Mouse (Mus musculus): ENCODE measurements around the gene Aldh9a1.

Gene Aldh9a1

DNA sequence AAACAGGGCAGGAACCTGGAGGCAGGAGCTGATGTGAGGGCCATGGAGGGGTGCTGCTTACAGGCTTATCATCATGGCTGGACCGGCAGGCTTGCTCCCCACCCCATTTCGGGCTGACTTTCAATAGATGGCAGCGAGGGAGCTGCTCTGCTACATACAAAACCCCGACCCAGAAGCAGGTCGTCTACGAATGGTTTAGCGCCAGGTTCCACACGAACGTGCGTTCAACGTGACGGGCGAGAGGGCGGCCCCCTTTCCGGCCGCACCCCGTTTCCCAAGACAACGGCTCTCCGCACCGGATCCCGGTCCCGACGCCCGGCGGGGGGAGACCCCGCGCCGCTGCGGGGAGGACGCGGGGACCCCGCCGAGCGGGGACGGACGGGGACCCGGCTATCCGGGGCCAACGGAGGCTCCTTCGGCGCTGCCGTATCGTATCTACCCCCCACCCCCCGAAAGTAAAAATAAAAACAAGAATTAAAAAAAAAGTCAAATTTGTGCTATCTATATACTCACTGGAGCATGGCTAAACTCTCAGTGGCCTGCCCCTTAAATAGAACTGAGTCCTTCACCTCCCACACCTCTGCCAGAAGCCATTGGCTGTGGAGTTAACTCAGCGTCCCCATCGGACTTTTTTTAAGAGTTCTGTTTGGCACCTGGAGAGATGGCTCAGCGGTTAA is 9.5 kb upstream of the Aldh9a1 start:
- CTCF ChIA-PET = interaction anchor here in 2 of 4 experiments (0.7 to 1.4 kb wide), 3 partner anchors 9 to 128 kb away, joined by 3 to 6 read pairs (median 3); partner anchors contain the start of gene Aldh9a1 (in 1 of the 2)
- POLR2A ChIA-PET = interaction anchor here in 2 of 4 experiments (0.6 to 5.0 kb wide), 21 partner anchors 9 to 1077 kb away, joined by 3 to 53 read pairs (median 5); partner anchors contain the start of genes Aldh9a1 (in 2 of the 2) and Uck2 (in 1 of the 2)

DNA sequence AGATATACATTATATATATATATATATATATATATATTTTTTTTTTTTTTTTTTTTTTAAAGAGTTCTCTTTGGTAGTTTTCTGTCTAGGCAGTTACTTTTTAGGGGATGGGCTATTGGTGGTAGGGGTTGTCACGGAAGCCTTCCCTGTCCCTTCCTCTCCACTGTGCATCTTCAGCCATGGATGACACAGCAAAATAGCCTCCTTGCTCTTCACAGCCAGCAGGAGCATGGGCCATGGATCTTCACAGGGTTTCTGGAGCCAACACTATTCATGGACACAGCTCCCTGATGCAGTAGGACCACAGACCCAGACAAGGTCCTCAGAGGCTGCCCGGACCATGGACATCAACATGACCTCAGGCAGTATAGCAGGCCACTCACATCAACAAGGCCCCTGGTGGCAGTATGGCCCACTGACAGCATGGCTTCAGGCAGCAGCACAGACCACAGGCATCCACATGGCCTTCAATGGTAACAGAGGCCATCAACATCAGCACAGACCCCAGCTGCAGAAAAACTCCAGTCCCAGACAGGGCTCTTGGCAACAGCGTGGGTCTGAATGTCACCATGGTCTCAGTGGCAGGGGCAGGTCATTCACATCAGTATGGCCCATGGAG is 8.8 kb upstream of the Aldh9a1 start:
- POLR2A ChIA-PET = interaction anchor here in 2 of 4 experiments (0.8 to 5.0 kb wide), 13 partner anchors 9 to 225 kb away, joined by 3 to 53 read pairs (median 4); partner anchors contain the start of gene Aldh9a1 (in 2 of the 2)
- CTCF ChIA-PET = no interaction called here

DNA sequence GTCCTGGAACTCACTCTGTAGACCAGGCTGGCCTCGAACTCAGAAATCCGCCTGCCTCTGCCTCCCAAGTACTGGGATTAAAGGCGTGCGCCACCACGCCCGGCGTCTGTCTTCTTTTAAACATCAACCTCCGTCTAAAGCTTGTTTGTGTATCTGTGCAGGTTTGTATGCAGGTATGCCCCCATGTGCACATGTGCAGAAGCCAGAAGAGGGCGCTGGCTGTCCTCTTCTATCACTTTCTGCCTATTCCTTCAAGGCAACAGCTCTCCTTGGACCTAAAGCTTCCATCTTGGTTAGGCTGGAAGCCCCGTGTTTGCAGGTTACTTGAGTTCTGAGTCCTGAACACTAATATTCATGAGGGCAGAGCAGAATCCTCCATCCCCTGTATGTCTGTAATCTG is 7.0 kb upstream of the Aldh9a1 start:
- CTCF ChIA-PET = interaction anchor here (0.7 to 1.3 kb wide), 7 partner anchors 26 to 1026 kb away, joined by 3 read pairs; no protein-coding TSS in a partner anchor
- POLR2A ChIA-PET = interaction anchor here in 2 of 4 experiments (0.6 to 5.0 kb wide), 6 partner anchors 8 to 73 kb away, joined by 3 to 53 read pairs (median 5); partner anchors contain the start of genes Aldh9a1 (in 1 of the 2) and Mgst3 (in 1 of the 2)

DNA sequence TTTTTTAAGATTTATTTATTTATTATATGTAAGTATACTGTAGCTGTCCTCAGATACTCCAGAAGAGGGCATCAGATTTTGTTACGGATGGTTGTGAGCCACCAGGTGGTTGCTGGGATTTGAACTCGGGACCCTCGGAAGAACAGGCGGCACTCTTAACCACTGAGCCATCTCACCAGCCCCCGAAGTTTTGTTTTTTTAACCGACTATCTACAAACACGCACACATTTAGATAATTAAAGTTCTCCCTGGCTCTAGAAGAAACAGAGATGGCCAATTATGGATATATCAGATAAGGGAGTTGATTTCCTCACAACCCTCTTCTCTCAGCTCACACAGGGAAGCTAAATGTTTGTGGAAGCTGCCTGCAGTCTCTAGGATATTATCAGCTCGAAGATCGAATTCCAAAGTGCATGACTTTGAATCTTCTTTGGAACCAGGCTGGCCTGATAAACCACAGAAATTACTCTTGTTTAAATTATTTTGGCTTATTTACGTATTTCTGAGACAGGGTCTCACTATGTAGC is 3.7 kb upstream of the Aldh9a1 start:
- ChIA-PET CTCF (interaction anchor here in 1 of 4 experiments (3.0 kb wide), 1 partner anchor 9 kb away, joined by 10 read pairs; no protein-coding TSS in a partner anchor), POLR2A (interaction anchor here in 1 of 4 experiments (0.7 to 1.6 kb wide), 8 partner anchors 9 to 75 kb away, joined by 3 to 5 read pairs (median 4); no protein-coding TSS in a partner anchor)

DNA sequence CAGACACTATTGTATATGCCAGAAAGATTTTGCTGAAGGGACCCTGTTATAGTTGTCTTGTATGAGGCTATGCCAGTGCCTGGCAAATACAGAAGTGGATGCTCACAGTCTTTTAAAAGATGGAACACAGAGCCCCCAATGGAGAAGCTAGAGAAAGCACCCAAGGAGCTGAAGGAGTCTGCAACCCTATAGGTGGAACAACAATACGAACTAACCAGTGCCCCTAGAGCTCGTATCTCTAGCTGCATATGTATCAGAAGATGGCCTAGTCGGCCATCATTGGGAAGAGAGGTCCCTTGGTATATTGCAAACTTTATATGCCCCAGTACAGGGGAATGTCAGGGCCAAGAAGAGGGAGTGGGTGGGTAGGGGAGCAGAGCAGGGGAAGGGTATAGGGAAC is 585 bp upstream of the Aldh9a1 start:
- ChIA-PET POLR2A (interaction anchor here in 3 of 4 experiments (0.6 to 4.4 kb wide), 46 partner anchors 8 to 205 kb away, joined by 3 to 53 read pairs (median 6); partner anchors contain the start of genes Mgst3 (in 3 of the 3) and Uck2 (in 1 of the 3)), CTCF (interaction anchor here (0.6 to 2.6 kb wide), 22 partner anchors 9 to 321 kb away, joined by 3 to 13 read pairs (median 4); partner anchors contain the start of gene Mgst3 (in 2 of the 4))

DNA sequence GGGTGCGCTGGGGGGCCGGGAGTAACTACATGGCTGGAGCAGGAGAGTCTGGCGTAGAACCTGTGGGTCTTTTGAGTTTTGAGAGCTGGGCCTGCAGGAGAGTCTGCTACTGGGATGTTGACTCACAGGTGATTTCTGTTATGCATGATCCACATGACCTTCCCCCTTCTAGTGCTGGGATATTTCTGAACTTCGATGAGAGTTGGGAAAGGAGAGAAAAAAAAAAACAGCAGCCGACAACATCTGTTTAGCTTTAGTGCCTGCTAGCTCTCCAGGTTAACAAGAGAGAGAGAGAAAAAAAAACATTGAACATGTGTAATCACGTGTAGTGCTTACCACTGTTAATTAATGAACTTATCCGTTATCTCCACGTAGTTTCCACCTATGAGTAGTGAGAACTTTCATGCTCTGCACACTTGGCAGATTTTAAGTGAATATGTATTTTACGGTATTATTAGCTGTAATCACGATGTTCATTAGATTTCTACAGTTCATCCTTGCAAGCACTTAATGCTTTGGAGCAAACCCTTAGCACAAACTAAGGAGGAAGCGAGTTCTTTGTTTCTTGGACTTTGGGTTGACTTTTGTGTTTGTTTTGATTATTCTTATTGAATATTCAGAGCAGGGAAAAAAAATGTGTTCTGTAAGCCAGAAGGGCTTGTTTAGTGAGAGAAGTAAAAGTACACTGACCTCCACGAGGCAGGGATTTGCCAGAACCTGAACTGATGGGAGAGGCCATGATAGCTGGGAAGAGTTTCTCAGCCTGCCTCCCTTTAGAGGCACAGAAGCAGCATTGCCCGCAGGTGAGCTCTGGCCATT is 1.0 kb downstream of the Aldh9a1 start:
- CTCF ChIA-PET = interaction anchor here (0.5 to 2.6 kb wide), 14 partner anchors 11 to 319 kb away, joined by 3 to 13 read pairs (median 4); partner anchors contain the start of gene Mgst3 (in 1 of the 4)
- POLR2A ChIA-PET = interaction anchor here (0.6 to 4.4 kb wide), 41 partner anchors 8 to 1738 kb away, joined by 3 to 53 read pairs (median 5); partner anchors contain the start of gene Mgst3 (in 3 of the 4)

DNA sequence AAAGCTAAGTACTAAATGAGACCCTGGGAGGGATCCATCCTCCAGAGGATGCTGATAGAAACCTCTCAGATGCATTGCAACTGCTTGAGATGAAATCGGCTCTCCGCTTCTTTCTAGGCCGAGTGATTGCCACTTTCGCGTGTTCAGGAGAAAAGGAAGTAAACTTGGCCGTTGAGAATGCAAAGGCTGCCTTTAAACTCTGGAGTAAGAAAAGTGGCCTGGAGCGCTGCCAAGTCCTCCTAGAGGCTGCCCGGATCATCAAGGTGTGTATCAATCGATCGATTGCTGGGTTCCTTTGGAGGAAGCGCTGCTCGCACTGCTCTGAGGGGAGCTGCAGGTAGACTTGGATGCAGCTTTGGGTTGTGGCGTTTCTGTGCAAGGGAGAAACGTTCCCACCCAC is 2.6 kb downstream of the Aldh9a1 start:
- POLR2A ChIA-PET = interaction anchor here in 2 of 4 experiments (0.6 to 4.4 kb wide), 10 partner anchors 11 to 131 kb away, joined by 3 to 53 read pairs (median 5); partner anchors contain the start of gene Mgst3 (in 2 of the 2)
- CTCF ChIA-PET = interaction anchor here in 2 of 4 experiments (0.8 to 1.5 kb wide), 2 partner anchors 18 to 121 kb away, joined by 3 to 4 read pairs; no protein-coding TSS in a partner anchor

DNA sequence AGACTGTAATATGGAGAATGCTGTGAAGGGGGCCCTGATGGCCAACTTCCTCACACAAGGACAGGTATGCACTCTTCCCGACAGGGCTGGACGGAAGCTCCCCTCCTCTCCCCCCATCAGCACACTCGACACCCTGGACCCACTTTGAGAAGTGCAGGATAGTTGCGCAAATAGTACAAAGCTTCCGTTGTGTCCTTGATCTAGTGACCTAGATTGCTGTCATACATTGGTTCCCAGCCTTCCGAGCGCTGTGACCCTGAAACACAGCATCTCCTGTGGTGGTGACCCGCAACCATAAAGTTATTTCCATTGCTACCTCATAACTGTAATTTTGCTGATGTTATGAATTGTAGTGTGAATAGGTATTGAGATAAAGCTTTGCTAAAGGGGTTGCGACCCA is 7.6 kb downstream of the Aldh9a1 start:
- CTCF ChIA-PET = interaction anchor here in 1 of 4 experiments (0.7 kb wide), 1 partner anchor 131 kb away, joined by 4 read pairs; no protein-coding TSS in a partner anchor
- POLR2A ChIA-PET = interaction anchor here in 1 of 4 experiments (1.0 kb wide), 1 partner anchor 132 kb away, joined by 3 read pairs; no protein-coding TSS in a partner anchor

DNA sequence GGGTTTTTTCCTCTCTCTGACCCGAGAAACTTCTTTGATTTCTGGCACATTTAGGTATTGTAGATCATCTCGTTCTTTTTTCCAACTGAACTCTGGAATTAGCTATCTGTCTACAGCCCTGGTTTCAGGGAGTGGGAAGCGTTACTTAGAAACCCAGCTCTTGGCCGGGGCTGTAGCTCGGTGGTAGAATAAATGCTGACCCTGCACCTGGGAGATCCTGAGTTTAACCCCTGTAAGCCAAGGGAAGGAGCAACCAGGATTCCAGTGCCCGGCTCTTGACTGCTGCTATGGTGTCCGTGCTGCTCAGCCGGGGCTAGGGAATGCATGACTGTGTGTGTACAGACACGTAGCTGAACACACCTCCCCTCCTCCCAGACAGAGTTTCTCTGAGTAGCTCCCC is 8.9 kb downstream of the Aldh9a1 start:
- CTCF ChIA-PET = interaction anchor here in 1 of 4 experiments (0.6 kb wide), 1 partner anchor 279 kb away, joined by 3 read pairs; no protein-coding TSS in a partner anchor
- POLR2A ChIA-PET = interaction anchor here in 2 of 4 experiments (1.0 to 2.2 kb wide), 4 partner anchors 8 to 13 kb away, joined by 4 to 10 read pairs (median 6); partner anchors contain the start of gene Aldh9a1 (in 2 of the 2)

DNA sequence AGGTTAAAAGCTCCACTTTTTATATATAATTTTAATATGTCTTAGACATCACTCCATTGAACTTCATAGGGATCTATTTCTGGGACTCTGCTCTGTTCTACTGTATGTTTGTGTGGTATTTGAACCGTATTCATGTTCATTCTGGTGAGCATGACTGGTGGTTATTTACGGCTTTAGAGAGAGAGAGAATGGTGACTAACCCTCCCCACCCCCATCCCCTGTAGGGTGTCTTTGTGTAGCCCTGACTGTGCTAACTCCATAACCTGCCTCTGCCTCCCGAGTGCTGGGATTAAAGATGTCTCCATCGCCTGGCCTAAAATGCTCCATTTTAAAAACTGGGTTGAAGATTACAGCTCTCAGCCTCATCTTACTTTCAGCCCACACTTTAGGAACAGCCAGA is 10.5 kb downstream of the Aldh9a1 start:
- CTCF ChIA-PET = interaction anchor here in 2 of 4 experiments (1.0 to 1.7 kb wide), 2 partner anchors 33 to 34 kb away, joined by 3 to 4 read pairs; partner anchors contain the start of gene Mgst3 (in 2 of the 2)
- POLR2A ChIA-PET = interaction anchor here in 1 of 4 experiments (2.0 to 2.2 kb wide), 2 partner anchors 10 to 11 kb away, joined by 4 to 10 read pairs; partner anchors contain the start of gene Aldh9a1

DNA sequence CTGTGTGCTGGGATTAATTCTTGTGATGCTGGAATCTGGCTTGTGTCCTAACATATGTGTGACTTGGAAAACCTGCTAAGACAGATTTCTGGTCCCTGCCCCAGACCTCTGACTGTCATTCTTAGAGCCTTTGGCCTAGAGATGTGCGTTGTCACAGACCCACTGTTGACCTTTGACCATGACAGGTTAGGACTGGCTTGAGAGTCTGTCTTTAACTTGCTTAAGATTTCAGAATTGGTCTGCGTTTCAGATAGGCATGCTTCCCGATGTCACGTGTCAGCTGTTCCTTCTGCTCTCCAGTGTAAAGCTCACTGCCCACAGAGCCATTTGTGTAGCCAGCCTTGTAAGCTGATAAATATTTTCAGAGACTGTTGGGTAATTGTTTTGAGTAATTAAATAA is 13.0 kb downstream of the Aldh9a1 start:
- ChIA-PET POLR2A (interaction anchor here in 2 of 4 experiments (0.7 to 5.1 kb wide), 4 partner anchors 9 to 24 kb away, joined by 3 to 39 read pairs (median 5); partner anchors contain the start of gene Aldh9a1 (in 2 of the 2)), CTCF (interaction anchor here in 1 of 4 experiments (0.9 kb wide), 1 partner anchor 32 kb away, joined by 4 read pairs; no protein-coding TSS in a partner anchor)

DNA sequence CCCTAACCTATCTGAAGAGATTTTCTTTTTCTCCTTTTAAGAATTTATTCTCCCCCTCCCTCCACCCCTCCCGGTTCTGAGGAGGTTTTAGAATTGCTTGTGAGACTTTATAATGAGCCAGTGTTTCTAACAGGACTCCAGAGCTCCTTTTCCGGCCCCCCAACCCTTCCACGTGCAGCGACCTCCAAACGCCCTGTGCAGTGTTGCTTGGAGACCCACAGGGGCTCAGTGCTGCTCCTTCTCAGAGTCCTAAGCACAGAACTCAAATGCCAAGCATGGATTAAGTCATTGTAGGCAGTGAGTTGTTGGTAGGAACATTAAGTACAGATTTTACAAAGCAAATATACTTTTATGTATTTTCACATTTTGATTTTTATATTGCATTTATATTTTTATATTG is 13.5 kb downstream of the Aldh9a1 start:
- CTCF ChIA-PET = interaction anchor here in 1 of 4 experiments (0.9 kb wide), 1 partner anchor 31 kb away, joined by 4 read pairs; no protein-coding TSS in a partner anchor
- POLR2A ChIA-PET = interaction anchor here in 2 of 4 experiments (0.7 to 5.1 kb wide), 5 partner anchors 8 to 48 kb away, joined by 3 to 39 read pairs (median 4); partner anchors contain the start of gene Aldh9a1 (in 2 of the 2)

DNA sequence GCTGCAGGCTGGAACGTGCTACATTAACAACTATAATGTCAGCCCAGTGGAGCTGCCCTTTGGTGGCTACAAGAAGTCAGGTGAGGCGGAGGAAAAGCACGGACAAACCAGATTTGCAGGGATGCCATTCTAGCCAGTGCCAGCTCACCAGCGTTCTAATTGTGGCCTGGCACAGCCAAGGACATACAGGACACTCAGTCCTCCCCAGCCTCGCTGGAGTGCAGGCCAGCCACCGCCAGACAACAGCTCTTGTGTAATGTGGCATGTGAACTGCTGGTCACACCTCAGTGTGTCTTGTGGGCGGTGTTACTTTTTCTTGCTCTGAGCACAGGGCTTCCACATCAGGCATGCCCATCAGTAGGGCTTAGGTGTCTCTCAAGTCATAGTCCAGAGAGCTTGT is 16.0 kb downstream of the Aldh9a1 start:
- ChIA-PET POLR2A (interaction anchor here (0.7 to 5.1 kb wide), 10 partner anchors 10 to 635 kb away, joined by 3 to 39 read pairs (median 4); partner anchors contain the start of genes Mgst3 (in 2 of the 4) and Aldh9a1 (in 1 of the 4)), CTCF (interaction anchor here in 1 of 4 experiments (1.5 to 1.9 kb wide), 3 partner anchors 28 to 279 kb away, joined by 4 to 7 read pairs (median 5); partner anchors contain the start of gene Mgst3)

DNA sequence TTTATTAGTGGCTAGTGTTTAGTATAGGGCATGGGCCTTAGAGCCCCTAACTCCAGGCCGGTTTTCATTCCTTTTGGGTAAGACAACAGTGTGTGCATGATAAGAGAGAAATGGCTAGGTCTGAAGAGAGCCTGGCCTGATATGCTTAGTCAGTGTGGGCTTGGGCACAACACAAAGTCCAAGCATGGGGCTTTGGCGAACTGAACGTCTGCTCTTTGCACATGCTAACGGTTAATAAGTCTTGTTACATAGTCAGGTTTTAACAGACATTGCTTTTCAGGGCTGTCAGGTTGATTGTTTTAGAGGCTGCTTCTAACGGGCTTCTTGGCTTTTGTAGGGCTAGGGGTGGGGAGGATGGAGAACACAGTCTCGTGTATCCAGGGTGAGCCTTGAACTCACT is 16.8 kb downstream of the Aldh9a1 start:
- CTCF ChIA-PET = interaction anchor here in 2 of 4 experiments (1.3 to 1.9 kb wide), 3 partner anchors 15 to 271 kb away, joined by 3 to 4 read pairs (median 4); no protein-coding TSS in a partner anchor

DNA sequence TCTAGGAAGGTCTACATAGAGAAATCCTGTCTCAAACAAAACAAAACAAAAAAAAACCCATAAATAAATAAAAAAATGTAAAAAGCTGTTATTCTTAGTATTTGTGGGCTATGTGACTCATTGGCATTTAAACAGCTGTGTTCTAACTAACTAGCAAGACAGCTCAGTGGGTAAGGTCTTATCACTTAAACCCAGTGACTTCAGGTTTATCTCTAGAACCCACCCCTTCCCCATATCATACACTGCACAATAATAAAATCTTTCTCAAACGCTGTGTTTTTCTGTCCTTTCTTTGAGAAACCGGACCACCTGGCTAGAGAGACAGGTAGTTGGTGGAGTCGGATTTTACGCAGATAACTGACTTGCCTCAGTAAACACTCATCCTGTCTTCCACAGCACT is 18.2 kb downstream of the Aldh9a1 start:
- CTCF ChIA-PET = interaction anchor here in 3 of 4 experiments (0.6 to 2.0 kb wide), 8 partner anchors 16 to 631 kb away, joined by 3 to 5 read pairs (median 4); partner anchors contain the start of gene Mgst3 (in 1 of the 3)

More for the DNA sequence above, 16.8 kb downstream of the Aldh9a1 start:
- POLR2A ChIA-PET = interaction anchor here in 1 of 4 experiments (1.0 to 5.1 kb wide), 5 partner anchors 11 to 146 kb away, joined by 3 to 39 read pairs (median 7); partner anchors contain the start of gene Aldh9a1

DNA sequence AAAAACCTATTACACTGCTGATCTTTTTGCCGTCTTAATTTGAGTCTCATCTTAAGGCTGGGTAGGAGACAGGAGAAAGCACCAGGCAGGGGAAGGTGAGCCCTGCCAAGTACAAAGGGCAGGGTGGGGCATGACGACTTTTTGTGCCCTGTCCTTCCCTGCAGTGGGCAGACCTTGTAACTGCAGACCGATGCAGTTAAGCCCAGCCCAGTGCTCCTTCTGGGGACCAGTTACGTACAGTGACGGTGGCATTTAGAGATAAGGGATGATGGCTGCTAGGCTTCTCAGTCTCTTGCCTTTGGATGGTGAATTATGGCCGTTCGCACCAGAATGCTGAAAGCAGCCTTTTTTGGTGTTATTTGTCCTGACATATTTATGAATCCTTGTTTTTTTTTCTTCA is 18.7 kb downstream of the Aldh9a1 start:
- ChIA-PET CTCF (interaction anchor here in 2 of 4 experiments (1.6 to 2.0 kb wide), 2 partner anchors 276 kb away, joined by 3 to 5 read pairs; no protein-coding TSS in a partner anchor), POLR2A (interaction anchor here in 1 of 4 experiments (0.7 to 1.5 kb wide), 6 partner anchors 9 to 79 kb away, joined by 3 to 4 read pairs (median 3); partner anchors contain the start of genes Aldh9a1 and Mgst3)

More for the DNA sequence above, 18.2 kb downstream of the Aldh9a1 start:
- POLR2A ChIA-PET = interaction anchor here in 1 of 4 experiments (0.9 to 1.5 kb wide), 6 partner anchors 9 to 79 kb away, joined by 3 to 7 read pairs (median 4); partner anchors contain the start of genes Aldh9a1 and Mgst3
